Mouse (Mus musculus): ENCODE results near the gene Gm13083. TPM values are rescaled to one million over a fixed set of nuclear protein-coding genes. Genes with fewer than 3 reads are reported as not detected.
"Not testable (repeated sequence)": the region's sequence is repeated elsewhere in the genome, so short reads cannot be mapped to it uniquely, and the experiment has no call there.

The Gm13083 gene
- not detected in 2 replicates for total RNA-seq (2014; fragmentation: Nextera tagmentation)
- not detected in 2 replicates for total RNA-seq (2017)

DNA sequence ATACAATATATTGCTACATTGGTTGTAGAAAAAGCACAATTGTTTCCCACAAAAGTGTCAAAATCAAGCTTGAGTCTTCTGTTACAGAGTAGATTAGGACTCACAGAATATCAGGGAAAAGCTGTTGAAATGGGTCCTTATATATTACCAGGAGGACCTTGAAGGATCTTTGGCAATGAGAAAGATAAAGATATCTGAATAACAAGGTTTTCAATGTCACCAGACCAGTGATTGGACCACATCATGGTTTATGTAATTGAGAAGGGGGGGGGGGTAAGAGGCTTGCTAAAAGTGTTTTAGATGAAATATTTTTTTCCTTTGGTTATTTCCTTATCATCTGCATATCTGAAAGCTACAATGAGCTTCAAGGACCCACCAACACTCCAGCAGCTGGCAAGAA is at the start of gene Gm13083:
Gene Gm13083 (plus strand): TSS at position 301 of the 400 bp plus-strand sequence.
- not testable (repeated sequence) for ATAC-seq (replicated peaks; ENCODE audit: low FRiP score, low TSS enrichment, poor library complexity, severe bottlenecking)

DNA sequence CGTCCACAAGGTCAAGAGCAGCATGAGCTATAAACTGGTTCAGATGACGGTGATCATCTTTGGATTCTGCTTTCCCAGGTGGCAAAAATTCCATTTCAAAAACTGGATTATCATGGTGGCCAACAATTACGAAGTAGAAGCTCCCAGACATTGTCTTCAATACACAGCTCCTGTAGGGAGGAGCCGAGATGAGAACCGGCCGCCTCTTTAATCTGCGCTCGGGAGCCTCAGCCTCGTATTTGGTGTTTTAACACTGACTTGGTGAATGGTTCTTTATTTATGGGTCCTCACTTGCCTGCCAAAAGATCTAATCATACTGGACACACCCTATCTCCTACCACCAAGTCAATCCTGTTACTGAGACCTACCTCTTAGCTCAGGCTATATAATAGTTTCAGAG is 2.9 kb upstream of the Gm13083 start:
- ATAC-seq (replicated peaks; ENCODE audit: low FRiP score, low TSS enrichment, poor library complexity, severe bottlenecking): not testable (repeated sequence)

DNA sequence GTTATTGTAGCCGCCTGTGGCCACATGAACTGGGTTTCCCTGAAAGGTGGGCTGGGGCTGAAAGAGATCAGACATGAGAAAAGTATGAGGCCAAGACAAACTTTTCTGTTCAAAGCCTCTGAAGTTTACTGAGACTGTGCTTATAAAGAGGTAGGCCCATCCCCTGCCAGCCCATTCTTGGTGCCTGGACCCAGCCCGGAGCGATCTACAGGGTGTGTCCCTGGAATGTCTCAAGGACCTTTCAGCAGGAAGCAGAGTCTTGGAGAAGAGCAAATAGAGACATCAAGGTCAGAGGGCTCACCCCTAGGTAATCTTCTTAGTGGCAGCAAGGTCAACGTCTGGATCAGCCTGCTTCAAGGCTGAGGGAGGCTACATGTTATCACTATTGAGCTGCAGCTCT is 3.3 kb downstream of the Gm13083 start:
- ATAC-seq (replicated peaks; ENCODE audit: low FRiP score, low TSS enrichment, poor library complexity, severe bottlenecking): not testable (repeated sequence)

DNA sequence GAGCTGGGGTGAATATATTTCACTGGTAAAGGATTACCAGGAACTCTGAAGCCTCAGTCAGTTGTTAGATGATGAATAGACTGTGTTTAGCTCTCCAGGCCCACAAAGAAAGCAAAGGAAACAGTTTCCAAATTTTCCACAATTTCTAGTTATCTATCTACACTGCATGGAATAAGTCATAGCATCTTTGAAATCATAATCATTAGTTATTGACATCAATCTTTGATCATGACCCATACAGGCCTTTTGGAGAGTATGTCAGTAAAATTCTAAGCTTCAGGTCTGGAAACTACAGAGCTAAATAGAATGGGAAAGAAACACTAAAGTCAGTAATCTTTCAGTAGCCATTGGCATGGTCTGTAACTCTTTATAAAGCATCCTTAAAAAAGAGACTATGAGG is 42.3 kb downstream of the Gm13083 start, which contains the start of gene Gm13088:
Gene Gm13088 (minus strand): TSS at position 101 of the 400 bp plus-strand sequence.
- not testable (repeated sequence) for ATAC-seq (replicated peaks; ENCODE audit: low FRiP score, low TSS enrichment, poor library complexity, severe bottlenecking)

Other genes with a start within 250 kb of the Gm13083 start
- gene Pramel1, start 220.6 kb upstream of the Gm13083 start, total RNA-seq (2014; fragmentation: Nextera tagmentation): not detected in 2 replicates
- gene Pramel1, start 220.6 kb upstream of the Gm13083 start, total RNA-seq (2017): not detected in 2 replicates
- 4.7 and 8.8 TPM in 2 replicates for gene Pramef8, start 202.6 kb upstream of the Gm13083 start, total RNA-seq (2014; fragmentation: Nextera tagmentation)
- gene Pramef8, start 202.6 kb upstream of the Gm13083 start, total RNA-seq (2017): 8.6 and 29.3 TPM in 2 replicates
- not detected in 2 replicates for gene Oog4, start 164.7 kb upstream of the Gm13083 start, total RNA-seq (2014; fragmentation: Nextera tagmentation)
- gene Oog4, start 164.7 kb upstream of the Gm13083 start, total RNA-seq (2017): not detected in 2 replicates
- gene Gm13043, start 103.7 kb upstream of the Gm13083 start, total RNA-seq (2014; fragmentation: Nextera tagmentation): not detected in 2 replicates
- not detected in 2 replicates for gene Gm13043, start 103.7 kb upstream of the Gm13083 start, total RNA-seq (2017)
- gene Gm13040, start 79.0 kb upstream of the Gm13083 start, total RNA-seq (2014; fragmentation: Nextera tagmentation): not detected in 2 replicates
- not detected in 2 replicates for gene Gm13040, start 79.0 kb upstream of the Gm13083 start, total RNA-seq (2017)
- not detected in 2 replicates for gene BC080695, start 63.3 kb upstream of the Gm13083 start, total RNA-seq (2014; fragmentation: Nextera tagmentation)
- not detected in 2 replicates for gene BC080695, start 63.3 kb upstream of the Gm13083 start, total RNA-seq (2017)
- not detected in 2 replicates for gene Gm13057, start 63.3 kb upstream of the Gm13083 start, total RNA-seq (2014; fragmentation: Nextera tagmentation)
- gene Gm13057, start 63.3 kb upstream of the Gm13083 start, total RNA-seq (2017): not detected in 2 replicates
- not detected in 2 replicates for gene Gm13088, start 42.2 kb downstream of the Gm13083 start, total RNA-seq (2014; fragmentation: Nextera tagmentation)
- gene Gm13088, start 42.2 kb downstream of the Gm13083 start, total RNA-seq (2017): not detected in 2 replicates
- not detected in 2 replicates for gene Gm13089, start 87.7 kb downstream of the Gm13083 start, total RNA-seq (2014; fragmentation: Nextera tagmentation)
- gene Gm13089, start 87.7 kb downstream of the Gm13083 start, total RNA-seq (2017): not detected in 2 replicates
- not detected in 2 replicates for gene Gm13078, start 104.5 kb downstream of the Gm13083 start, total RNA-seq (2014; fragmentation: Nextera tagmentation)
- not detected in 2 replicates for gene Gm13078, start 104.5 kb downstream of the Gm13083 start, total RNA-seq (2017)
- gene Gm13023, start 174.3 kb downstream of the Gm13083 start, total RNA-seq (2014; fragmentation: Nextera tagmentation): not detected in 2 replicates
- not detected in 2 replicates for gene Gm13023, start 174.3 kb downstream of the Gm13083 start, total RNA-seq (2017)
- not detected in 2 replicates for gene Gm13084, start 201.1 kb downstream of the Gm13083 start, total RNA-seq (2014; fragmentation: Nextera tagmentation)
- gene Gm13084, start 201.1 kb downstream of the Gm13083 start, total RNA-seq (2017): not detected in 2 replicates
- not detected in 2 replicates for gene Gm13103, start 231.5 kb downstream of the Gm13083 start, total RNA-seq (2014; fragmentation: Nextera tagmentation)
- not detected in 2 replicates for gene Gm13103, start 231.5 kb downstream of the Gm13083 start, total RNA-seq (2017)

Measured in megakaryocyte-erythroid progenitor cell, adult 5-6 weeks (primary cell).